Mouse (Mus musculus): ENCODE measurements around the gene Crebrf.

The Crebrf gene

DNA sequence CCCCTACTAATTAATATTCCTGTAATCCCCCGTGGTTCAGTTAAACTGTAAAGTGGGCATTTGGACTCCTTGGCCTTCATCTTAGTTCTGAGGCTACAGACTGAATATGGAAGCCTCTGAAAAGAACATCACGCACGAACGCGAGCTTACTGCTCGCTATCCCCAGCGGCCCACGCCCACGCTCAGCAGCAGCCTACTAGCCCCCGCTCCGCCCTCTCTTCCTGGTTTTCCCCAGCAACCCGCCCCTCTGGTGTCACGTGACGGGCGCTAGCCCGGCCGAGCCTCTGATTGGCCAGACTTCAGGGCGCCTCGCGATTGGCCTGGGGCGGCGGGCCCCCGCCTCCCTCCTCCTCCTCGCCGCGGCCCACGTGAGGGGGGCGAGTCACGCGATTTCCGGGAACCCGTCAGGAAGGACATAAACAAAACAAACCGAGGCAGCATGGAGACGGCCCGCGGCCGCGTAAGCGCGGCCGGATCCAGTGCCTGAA, at the start of gene Crebrf:
TSS of gene Crebrf (plus strand) at position 380 of the 488 bp plus-strand sequence.
- DNase-seq (ENCODE audit: low spot score): peak; percentile 99

DNA sequence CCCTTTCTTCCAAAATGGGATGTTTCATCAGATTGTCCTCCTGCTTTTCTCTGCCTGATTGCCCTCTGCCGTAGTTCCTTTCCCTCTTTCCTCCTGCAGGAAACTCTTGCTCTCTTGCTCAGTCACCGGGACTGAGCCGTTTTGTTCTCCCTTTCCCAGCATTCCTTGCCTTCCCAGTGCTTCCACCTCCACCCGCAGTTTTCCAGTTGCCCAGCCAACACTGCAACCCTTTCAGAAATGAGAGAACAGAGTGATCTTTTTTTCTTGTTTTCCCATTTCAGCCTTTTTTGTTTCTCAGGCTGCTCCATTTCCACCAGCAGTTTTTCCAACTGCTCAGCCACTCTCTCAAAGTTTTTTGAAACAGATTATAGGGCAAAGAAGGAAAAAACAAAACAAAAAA, 44.2 kb upstream of the Crebrf start:
- no peak for DNase-seq (ENCODE audit: low spot score)

DNA sequence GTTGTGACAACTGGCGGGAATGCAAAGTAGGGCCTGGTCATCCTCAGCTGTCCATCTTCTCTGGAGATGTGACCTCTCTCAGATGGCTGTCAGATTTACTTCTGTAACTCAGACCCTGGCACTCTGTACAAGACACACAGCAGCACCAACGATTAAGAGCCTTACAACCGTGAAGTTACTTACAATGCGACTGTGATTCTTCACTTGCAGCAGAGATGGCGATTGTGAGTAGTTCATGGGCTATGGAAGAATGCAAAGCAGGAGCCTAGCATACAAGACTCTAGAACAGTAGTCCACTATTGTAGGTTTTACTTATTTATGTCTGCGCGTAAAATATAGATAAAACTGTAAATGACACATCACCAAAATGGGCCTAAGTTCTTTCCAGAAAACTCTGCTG, 39.6 kb upstream of the Crebrf start:
- no peak for DNase-seq (ENCODE audit: low spot score)

DNA sequence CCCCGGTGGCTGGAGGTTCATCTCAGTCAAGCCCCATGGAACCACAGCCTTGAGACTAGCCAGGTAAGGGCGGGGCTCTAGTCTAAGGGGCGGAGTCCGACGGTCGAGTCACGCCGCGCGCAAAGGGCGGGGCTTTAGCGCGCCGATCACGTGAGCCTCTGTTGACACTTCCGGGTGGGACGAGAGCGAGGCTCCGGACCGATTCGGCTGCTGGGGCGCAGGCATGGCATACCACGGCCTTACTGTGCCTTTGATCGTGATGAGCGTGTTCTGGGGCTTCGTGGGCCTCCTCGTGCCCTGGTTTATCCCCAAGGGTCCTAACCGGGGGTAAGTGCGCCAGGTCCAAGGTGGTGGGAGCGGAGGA, 39.2 kb upstream of the Crebrf start:
- peak; percentile 76 for DNase-seq (ENCODE audit: low spot score)

DNA sequence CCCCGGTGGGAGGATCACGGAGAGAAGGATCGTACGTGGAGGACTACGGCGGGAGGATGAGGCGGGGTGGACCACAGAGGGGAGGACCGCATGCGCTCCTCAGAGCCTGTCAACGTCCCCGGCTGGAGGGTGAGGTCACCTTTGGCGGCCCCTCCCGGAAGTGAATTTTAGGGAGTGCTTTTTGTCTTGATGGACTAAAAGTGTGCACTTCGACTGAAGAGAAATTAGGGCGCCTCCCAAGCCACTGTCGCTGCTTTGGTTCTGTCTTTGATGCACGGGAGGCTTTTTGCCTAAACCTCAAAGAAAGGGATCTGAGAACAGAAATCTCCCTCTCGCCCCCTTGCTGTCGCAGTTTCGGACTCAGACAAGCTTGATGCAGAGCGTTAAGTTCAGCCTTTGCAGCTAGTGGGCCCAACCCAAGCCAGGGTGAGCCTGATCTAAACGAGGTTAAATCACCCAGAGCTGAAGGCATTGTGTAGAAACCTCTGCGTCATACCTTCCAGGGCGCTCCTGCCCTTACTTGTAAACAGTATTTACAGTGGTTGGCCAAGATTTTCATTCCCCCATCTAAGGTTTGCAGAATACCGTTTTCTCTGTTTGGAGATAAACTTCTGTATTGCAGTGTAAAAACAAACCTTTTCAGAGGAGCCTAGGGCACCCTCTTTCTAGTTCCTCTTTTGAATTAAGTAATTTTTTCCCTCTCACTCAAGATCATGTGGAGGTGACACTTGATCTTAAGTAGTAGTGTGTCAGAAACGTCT, 38.7 kb upstream of the Crebrf start:
- peak; percentile 56 for DNase-seq (ENCODE audit: low spot score)

DNA sequence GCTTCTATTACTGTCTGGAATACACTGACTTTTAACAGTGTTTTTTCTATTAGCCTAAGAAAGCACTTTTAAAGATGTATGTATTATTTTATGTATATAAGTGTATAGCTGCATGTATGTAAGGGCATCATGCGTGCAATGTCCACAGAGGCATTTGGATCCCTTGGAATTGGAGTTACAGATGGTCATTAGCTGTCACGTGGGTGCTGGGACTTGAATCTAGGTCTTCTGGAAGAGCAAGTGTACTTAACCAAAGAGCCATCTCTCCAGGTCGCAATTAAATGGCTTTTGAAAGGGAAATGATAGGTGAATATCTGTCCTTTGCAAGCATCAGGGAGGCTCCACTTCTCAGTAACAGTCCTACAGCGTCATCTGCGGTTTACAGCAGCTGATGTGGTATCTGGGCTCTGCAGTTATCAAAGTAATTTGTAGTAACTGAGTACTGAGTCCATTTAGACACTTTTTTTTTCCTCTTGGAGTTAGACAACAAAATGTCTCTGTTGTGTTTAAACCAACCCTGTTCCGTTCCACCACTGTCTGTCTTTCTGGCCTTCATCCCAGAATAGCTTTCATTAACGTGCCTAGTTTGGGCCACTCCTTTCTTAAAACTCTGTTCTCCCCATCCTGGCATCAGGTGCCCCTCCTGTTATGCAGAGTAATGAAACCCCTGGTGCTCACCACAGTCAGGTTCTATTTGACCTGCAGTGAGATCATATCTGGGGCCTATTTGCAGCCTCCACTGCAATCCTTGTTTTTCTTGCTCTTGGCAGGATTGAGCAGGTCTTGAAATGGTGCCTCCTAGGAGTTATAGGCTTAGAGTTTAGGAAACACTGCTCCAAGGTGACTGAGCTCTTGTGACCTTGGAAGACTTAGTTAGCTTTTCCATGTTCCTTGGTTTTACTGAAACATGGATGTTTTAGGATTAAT, 37.5 kb upstream of the Crebrf start:
- no peak for DNase-seq (ENCODE audit: low spot score)

DNA sequence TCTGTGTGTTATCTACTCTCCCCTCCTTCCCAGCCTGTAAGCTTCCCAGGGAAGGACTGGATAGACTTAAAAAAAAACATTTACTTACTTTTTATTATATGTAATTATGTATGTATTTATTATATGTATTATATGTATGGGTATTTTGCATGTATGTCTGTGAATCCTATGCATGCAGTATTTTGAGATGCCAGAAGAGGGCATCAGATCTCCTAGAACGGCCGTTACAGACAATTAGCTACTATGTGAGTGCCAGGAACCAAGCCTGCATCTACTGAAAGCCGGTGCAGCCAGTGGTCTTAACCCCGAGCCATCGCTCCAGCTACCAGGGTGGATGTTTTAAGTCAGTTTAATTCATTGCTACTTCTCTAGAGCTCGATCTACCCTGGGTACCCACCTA, 34.2 kb upstream of the Crebrf start:
- DNase-seq (ENCODE audit: low spot score): no peak

DNA sequence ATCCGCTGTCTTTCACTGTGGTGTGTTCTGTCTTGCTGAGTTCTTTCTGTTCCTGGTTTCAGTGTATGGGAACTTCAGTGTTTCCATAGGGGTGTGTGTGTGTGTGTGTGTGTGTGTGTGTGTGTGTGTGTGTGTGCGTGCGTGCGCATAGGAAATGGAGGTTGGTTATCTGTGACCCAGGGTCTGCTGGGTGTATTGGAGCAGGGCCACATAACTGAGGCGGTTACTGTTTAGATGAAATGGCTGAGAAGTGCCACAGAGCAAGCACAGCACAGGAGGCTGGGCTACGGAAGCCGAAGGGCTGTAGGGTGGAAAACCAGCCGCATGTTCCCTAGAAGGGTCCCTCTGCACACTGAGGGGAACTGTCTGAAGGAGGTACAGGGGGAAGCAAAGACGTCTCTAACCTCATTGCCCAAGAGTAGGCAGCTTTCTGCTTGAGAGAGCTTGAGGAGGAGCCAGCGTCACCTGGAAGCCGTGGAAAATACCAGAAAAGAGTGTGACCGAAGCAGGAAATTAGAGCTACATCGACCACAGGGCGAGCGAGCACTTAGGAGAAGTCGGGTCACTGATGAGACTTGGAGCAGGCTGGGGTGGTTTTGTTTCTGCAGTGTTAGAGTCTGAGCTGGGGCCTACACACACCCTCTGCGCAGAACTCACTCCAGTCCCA, 29.0 kb upstream of the Crebrf start:
- no peak for DNase-seq (ENCODE audit: low spot score)

DNA sequence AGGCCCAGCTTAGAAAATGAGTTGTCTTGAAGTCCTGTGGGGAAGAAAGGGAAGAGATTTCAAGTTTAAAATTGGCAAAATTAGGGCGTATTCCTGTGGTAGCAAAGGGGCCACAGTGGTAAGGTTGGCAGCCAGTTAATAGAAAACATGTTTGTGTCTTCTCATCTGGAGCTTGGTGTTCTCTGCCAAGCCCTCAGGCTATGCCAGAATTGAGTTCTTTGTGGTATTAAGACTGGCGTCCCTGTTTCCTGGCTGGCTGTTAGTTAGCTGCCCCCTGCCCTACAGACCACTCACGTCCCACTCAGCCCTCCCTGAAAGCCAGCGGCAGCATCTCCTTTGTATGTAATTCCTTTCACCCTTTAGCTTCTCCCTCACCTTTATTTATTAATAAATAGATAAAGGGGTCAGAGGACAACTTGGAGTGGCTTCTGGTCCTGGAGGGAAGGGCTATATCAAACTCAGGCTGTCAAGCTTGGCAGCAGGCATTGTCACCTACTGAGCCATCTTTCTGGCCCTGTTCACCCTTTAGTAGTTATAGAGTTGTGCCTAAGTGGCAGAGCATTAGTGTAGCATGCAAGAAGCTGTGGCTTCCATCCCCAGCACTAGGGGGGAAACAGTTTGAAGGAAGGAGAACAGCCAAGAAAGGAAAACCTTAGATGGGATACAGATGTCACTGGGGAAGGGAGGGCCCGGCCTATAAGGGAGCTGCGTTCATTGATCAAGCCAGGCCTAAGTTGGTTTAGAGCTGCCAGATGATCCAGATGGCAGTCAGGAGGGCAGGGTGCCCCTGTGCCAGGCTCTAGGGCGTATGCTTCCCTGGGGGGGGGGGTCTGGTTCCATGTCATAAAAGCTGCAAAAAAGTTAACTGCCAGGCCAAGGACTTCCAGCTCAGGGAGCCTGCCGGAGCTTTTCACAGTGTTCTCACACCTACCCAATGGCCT, 26.4 kb upstream of the Crebrf start:
- no peak for DNase-seq (ENCODE audit: low spot score)

DNA sequence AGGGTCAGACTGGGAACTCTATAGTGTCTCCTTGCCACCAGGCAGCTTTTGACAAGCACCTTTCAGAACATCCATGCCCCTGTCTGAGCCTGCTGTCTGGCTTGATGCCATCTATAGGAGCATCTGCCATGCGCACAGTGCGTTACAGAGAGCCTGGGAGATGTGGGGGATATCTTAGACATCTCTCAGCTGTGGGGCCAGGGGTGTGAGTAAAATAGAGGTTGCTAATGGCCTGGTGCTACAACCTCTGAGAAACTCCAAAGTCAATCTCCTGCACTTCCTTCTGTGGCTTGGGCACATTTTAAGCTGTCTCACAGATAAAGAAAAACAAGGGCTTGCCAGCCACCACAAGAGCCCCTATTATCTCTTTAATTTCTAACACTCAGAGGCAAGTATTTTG, 25.6 kb upstream of the Crebrf start:
- no peak for DNase-seq (ENCODE audit: low spot score)

DNA sequence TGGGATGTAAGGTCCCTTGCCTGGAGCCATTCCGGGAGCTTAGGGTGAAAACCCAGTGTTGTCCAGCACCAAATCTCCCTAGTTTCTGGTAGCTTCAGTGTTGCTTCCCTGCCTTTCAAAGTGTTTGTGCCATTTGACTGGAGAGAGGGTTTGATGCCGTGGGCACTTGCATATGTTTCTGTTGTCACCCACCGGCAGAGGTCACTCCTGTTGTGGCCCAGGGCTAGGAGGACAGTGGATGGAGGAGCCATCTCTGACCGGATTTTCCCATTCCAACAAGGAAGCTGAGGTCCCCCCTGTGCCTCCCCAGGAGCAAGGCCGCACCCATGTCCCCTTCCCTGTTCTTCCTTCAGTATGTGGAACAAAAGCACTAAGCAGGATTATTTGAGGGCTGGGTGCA, 25.2 kb upstream of the Crebrf start:
- no peak for DNase-seq (ENCODE audit: low spot score)

DNA sequence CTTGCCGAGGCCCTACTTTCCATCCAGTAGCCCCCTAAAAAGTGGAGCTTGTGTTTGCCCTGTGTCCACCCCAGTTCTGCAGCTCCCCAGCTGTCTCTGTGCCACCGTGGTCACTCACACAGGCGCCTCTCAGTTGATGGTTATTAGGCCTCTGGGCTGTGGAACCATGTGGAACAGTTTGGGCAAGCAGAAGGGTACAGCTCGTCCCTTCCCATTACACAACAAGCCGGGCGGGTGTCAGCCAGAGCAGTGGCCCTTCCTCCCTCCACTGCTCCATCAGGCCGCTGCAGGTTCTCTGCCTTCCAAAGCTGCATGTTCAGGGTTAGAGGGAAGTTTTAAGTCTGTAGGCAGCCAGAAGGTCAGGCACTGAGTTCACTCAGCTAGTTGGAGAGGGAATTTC, 24.3 kb upstream of the Crebrf start:
- no peak for DNase-seq (ENCODE audit: low spot score)

DNA sequence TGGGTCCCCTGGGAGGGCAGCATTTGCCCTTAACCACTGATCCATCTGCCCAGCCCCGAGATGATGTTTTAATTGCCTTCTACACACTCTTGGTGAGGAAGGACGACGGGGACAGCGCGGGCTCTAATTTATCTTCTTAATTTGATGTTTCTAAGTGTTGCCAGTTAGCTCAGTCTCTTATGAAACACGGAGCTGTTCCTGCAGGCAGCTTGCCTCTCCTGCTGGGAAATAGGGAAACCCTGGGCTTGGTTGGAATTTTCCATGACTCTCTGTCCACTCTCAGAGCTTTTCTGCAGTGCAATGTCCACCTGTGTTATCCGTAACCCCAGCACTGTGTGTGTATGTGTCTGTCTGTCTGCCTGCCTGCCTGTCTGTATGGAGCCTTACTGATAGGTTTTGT, 22.0 kb upstream of the Crebrf start:
- DNase-seq (ENCODE audit: low spot score): no peak

DNA sequence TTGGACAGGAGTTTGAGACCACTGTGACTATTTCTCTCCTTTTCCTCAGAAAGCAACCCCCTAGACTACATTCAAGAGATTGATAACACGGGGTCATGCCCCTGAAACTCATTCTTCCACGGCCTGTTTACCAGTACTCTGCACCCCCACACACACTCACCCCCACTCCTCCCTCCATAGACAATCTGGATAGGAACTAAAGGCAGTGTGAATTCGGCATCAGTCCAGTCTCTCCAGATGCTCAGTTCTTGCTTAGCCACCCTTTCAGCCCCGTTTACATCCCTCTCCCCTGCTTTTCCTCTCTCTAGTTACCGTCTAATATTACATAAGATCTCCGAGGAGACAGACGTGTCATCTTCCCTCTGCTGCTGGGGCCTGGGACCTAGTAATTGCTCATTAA, 21.3 kb upstream of the Crebrf start:
- DNase-seq (ENCODE audit: low spot score): no peak

DNA sequence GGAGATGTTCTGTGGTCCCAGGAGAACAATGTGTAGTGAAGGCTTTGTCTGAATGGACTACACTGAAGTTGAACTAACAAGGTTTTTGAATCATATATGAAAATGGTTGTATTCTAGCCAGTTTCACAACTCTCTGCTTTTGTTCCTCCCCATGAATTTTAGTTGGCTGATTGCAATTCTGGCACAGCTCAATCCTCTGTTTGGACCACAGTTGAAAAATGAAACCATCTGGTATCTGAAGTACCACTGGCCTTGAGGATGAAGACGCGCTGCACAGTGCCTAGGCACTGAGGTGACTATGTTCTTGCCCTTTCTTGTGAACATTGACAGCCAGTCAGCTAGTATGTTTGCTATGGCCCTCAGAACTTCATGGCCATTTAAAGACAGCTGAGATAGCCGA, 20.3 kb upstream of the Crebrf start:
- DNase-seq (ENCODE audit: low spot score): no peak

DNA sequence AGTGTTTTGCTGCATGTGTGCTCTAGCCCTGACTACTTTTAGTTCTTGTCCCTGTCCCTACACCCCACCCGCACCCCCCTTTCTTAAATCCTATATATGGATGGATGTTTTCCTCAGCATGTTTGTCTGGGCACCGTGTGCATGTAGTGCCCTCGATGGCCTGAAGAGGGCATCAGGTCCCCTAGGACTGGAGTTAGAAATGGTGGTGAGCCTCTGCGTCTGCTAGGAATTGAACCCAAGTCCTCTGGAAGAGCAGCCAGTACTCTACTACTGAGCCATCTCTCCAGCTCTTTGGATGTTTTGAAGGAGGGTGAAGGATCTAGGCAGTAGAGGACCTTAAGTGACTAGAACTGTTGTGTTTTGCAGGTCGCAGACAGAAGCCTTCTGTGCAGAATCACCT, 16.6 kb upstream of the Crebrf start:
- no peak for DNase-seq (ENCODE audit: low spot score)

DNA sequence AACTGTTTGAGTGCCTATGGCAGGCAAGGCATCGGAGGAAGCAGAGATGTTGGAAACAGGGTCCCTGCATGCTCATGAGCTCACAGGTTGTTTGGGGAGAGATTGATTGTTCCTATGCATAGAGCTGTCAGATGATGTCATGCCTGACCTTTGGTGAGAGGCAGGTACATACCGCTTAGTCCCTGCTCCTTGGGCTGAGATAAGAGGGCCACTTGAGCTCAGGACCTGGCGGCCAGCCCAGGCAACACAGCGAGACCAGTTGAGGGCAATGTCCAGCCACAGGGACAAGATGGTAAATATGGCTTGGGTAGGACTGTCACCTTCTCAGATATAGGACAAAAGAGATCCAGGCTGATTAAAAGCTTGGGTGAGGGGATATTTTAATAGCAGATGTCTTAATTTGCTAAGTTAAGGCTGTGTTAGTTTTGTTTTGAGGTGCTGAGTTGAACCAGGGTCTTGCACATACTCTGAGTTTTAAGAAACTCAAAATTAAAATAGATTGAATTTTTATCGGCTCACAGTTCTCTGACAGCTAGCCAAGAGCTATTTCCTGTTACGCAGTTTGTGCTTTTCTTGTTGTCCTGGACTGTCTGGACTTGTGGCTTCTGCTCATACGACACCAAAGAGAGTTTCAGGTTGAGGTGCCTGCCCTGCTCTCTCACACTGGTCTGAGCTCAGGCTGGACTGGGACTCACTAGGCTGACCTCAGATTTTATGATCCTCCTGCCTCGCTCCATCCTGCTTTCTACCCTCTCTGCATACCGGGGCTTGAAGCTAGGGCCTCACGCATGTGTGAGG, 15.4 kb upstream of the Crebrf start:
- no peak for DNase-seq (ENCODE audit: low spot score)

DNA sequence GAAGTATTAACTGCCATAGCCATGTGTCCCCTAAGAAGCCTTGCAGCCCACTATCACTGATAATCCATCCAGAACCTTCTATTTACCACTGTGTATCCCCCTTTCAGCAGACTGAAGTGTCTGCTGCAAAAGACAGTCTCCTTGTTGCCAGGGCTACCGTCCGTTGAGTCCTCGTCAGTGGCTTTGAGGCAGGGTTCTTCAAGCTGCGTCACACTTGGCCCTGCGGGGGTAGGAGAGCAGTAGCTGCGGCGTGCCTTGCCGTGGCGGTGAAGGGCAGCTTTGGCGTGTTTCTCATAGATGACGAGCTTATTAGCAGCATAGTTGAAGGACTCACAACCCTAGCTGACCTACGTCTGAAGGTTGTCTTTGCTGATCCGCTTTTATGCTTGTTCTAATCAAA, 13.9 kb upstream of the Crebrf start:
- no peak for DNase-seq (ENCODE audit: low spot score)

DNA sequence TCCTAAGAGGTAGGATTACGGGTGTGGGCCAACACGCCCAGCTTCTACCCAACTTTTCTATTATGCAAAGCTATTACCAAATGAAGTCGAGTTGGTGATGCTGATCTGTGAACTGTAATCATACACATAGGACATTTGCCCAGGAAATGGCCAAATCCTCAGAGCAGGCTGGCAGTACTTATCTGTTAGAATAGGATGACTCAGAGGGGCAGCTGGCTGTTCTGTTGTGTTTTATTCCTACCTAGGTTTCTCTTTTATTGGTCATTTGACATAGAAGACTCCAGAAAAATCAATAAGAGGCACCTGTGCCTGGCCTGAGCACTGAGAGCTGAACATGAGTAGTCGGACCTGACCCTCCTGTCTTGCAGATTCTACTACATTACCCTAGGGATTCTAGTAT, 12.8 kb upstream of the Crebrf start:
- DNase-seq (ENCODE audit: low spot score): no peak

DNA sequence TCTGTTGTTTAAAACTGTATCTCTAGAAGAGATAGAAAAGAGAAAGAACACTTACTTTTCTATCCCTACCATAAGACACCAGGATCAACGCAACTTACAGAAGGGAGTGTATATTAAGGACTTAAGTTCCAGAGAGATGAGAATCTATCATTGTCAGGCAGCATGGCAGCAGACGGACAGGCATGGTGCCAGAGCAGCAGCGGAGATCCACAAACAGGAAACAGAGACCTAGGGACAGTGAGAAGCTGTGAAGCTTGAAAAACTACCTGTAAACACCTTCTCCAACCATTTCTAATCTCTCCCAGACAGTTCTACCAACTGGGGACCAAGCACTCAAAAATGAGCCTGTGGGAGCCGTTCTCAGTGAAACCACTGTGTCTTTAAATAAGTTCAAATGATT, 11.8 kb upstream of the Crebrf start:
- DNase-seq (ENCODE audit: low spot score): no peak

Data from ovary, adult 18-20 months (tissue).